Mouse (Mus musculus) gastrocnemius, postnatal 14 days (tissue): ENCODE measurements at regions not wholly inside any gene's neighbourhood (a gene's known extent, or its start where the extent isn't known, plus 50 kb on each side); places are given as distances from the start of the nearest gene placed in this dataset.

Source experiments
- DNase-seq: peaks from one replicate; pipeline ENCODE4 v3.0.0; 2021; ENCODE audit warnings: mixed read lengths
- intact Hi-C: fragments of 180-260 bp; cut with DNase I; formaldehyde crosslinking; loops from one replicate; pipeline ENCODE4 v1.15.1; 2025; ENCODE audit warnings: low total_unique reads
- microRNA-seq, 2 experiments: library from miRNA; unstranded; fragments of <30 nt; microRNA quantifications; one replicate each; pipeline ENCODE4 v1.2.0; 2021

DNA sequence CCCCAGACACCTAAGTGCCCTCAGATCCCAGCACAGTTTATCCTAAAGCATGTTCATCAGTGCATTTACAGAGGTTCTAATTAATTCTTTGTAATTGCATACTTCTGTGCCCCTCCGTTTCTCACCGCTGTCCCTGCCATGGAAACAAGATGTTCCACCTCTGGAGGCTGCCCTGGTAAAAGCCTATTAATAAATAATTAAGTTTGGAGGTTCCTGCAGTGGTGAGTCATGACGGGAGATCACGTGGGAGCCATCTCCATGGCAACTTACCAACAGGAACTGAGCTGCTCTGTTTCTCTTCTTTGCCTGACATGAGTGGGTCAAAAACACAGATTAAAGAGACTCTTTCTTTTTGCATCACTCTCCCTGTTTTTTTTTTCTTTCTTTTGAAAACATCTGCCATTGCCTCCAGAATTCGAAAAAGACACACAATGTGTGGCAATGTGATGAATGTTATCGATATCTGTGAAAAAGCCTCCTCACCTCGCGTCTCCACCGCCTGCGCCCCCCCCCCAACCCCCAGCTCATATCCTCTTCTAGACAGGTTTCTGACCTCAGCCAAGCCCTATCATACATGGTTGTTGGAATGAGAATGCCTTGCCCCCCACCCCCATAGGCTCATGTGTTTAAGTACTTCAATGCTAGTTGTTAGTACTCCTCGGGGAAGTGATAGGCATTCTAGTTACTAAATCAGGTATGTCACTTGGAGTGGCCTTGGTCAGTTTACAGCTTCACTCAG, 965.9 kb downstream of the Ntrk3 start:
- no peak for DNase-seq
- intact Hi-C loops = no loop called here

DNA sequence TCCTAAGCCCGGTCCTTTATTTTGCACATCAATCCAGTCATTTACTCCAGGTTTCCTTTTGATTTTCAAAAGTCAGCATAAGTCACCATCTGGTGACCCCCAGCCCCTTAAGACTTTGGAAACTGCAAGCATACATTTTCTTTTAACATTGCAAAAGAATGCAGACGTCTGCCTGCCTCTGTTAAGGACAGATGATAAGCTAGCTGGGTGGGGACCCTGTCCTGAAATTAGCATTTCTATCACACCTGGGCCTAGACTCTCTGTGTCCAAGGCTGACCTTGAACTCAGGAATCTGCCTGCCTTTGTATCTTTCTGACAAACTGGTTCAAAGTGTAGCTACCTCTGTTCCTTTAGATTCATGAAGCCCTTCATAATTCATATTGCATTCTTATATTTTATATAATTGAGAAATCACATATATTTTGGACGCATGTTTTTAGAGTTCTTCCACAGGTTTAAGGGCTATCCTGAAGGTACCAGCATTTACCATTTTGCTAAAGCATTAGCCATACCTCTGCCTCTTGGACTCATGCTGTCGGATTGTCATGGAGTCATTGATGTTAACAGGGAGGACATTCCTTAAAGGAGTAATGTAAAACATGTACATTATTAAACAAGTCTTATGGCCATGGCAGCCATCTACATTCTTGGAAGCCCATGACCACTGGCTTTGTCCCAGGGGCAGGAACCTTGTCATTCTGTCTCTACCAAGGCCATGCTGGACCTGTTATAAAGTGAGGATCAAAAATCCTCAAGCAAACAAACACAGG, 998.6 kb downstream of the Ntrk3 start:
- no peak for DNase-seq
- intact Hi-C loops = no loop called here

Small RNA genes in the stretch of these regions (microRNA-seq; reads per million reads assigned to microRNA genes)
- gene Gm44358 = 0 reads per million in 2 experiments
